Mouse (Mus musculus): ENCODE results near the gene Sidt1.

Gene Sidt1

GRCm38 (mm10) chr16:44332861-44333284, at the start of gene Sidt1:
Sidt1 (minus strand) TSS chr16:44333196.
- Histone ChIP-seq H3K4me3 (replicated peaks; ENCODE audit: low read length) (peak within 1 kb of the TSS; percentile 81), H3K36me3 (ENCODE audit: insufficient read depth, low read length) (no peaks in the 10 kb centered on the region), H3K9me3 (ENCODE audit: low read length) (no peaks in the 10 kb centered on the region), H3K27me3 (ENCODE audit: insufficient read depth, low read length) (peaks cover 52% of the 10 kb centered on the region), H3K4me1 (replicated peaks; ENCODE audit: low read depth, low read length) (peaks cover 24% of the 10 kb centered on the region)
- TF ChIP-seq CTCF (conservative IDR thresholded peaks at IDR 0.05; ENCODE audit: low read length) = no peak
- TF ChIP-seq NANOG (IDR thresholded peaks at IDR 0.05; ENCODE audit: borderline replicate concordance, low read length) = no peak
- TF ChIP-seq POU5F1 (IDR thresholded peaks at IDR 0.05; ENCODE audit: borderline replicate concordance, low read length) = no peak

GRCm38 (mm10) chr16:44381578-44381977, 48.6 kb upstream of the Sidt1 start:
- no peak for TF ChIP-seq POU5F1 (IDR thresholded peaks at IDR 0.05; ENCODE audit: borderline replicate concordance, low read length)

GRCm38 (mm10) chr16:44380006-44380405, 47.0 kb upstream of the Sidt1 start:
- TF ChIP-seq NANOG (IDR thresholded peaks at IDR 0.05; ENCODE audit: borderline replicate concordance, low read length) (no peak), CTCF (conservative IDR thresholded peaks at IDR 0.05; ENCODE audit: low read length) (no peak), POU5F1 (IDR thresholded peaks at IDR 0.05; ENCODE audit: borderline replicate concordance, low read length) (no peak)
- Histone ChIP-seq H3K9me3 (ENCODE audit: low read length) (no peaks in the 10 kb centered on the region), H3K36me3 (ENCODE audit: insufficient read depth, low read length) (peaks cover 53% of the 10 kb centered on the region), H3K27me3 (ENCODE audit: insufficient read depth, low read length) (no peaks in the 10 kb centered on the region), H3K4me3 (replicated peaks; ENCODE audit: low read length) (no peak overlapping the region), H3K4me1 (replicated peaks; ENCODE audit: low read depth, low read length) (peaks cover 47% of the 10 kb centered on the region)

More at GRCm38 (mm10) chr16:44381578-44381977, 48.6 kb upstream of the Sidt1 start:
- H3K36me3 ChIP-seq (ENCODE audit: insufficient read depth, low read length) = peaks cover 50% of the 10 kb centered on the region
- no peaks in the 10 kb centered on the region for H3K27me3 ChIP-seq (ENCODE audit: insufficient read depth, low read length)
- H3K4me3 ChIP-seq (replicated peaks; ENCODE audit: low read length) = no peak overlapping the region
- H3K4me1 ChIP-seq (replicated peaks; ENCODE audit: low read depth, low read length) = peaks cover 49% of the 10 kb centered on the region
- no peaks in the 10 kb centered on the region for H3K9me3 ChIP-seq (ENCODE audit: low read length)

- no peak overlapping the region for H3K4me3 ChIP-seq (replicated peaks; ENCODE audit: low read length)
- TF ChIP-seq NANOG (IDR thresholded peaks at IDR 0.05; ENCODE audit: borderline replicate concordance, low read length) (no peak), CTCF (conservative IDR thresholded peaks at IDR 0.05; ENCODE audit: low read length) (no peak), POU5F1 (IDR thresholded peaks at IDR 0.05; ENCODE audit: borderline replicate concordance, low read length) (no peak)
- H3K27me3 ChIP-seq (ENCODE audit: insufficient read depth, low read length) = no peaks in the 10 kb centered on the region
- H3K4me1 ChIP-seq (replicated peaks; ENCODE audit: low read depth, low read length) = peaks cover 6% of the 10 kb centered on the region
- H3K36me3 ChIP-seq (ENCODE audit: insufficient read depth, low read length) = peaks cover 82% of the 10 kb centered on the region
- H3K9me3 ChIP-seq (ENCODE audit: low read length) = no peaks in the 10 kb centered on the region
Measured at GRCm38 (mm10) chr16:44375459-44375858, 42.5 kb upstream of the Sidt1 start.

- H3K9me3 ChIP-seq (ENCODE audit: low read length) = no peaks in the 10 kb centered on the region
- peaks cover 11% of the 10 kb centered on the region; the same call in 1 of the 2 replicates for H3K4me1 ChIP-seq (replicated peaks; ENCODE audit: low read depth, low read length)
- H3K4me3 ChIP-seq (replicated peaks; ENCODE audit: low read length) = no peak overlapping the region
- no peak for TF ChIP-seq POU5F1 (IDR thresholded peaks at IDR 0.05; ENCODE audit: borderline replicate concordance, low read length)
- no peak for TF ChIP-seq CTCF (conservative IDR thresholded peaks at IDR 0.05; ENCODE audit: low read length)
- no peak for TF ChIP-seq NANOG (IDR thresholded peaks at IDR 0.05; ENCODE audit: borderline replicate concordance, low read length)
- H3K27me3 ChIP-seq (ENCODE audit: insufficient read depth, low read length) = no peaks in the 10 kb centered on the region
- peaks cover 67% of the 10 kb centered on the region for H3K36me3 ChIP-seq (ENCODE audit: insufficient read depth, low read length)
Measured at GRCm38 (mm10) chr16:44365522-44365921, 32.5 kb upstream of the Sidt1 start.

GRCm38 (mm10) chr16:44361921-44362890, 29.2 kb upstream of the Sidt1 start:
- Histone ChIP-seq H3K4me1 (replicated peaks; ENCODE audit: low read depth, low read length) (peaks cover 27% of the 10 kb centered on the region), H3K9me3 (ENCODE audit: low read length) (no peaks in the 10 kb centered on the region), H3K4me3 (replicated peaks; ENCODE audit: low read length) (no peak overlapping the region), H3K36me3 (ENCODE audit: insufficient read depth, low read length) (peaks cover 58% of the 10 kb centered on the region), H3K27me3 (ENCODE audit: insufficient read depth, low read length) (no peaks in the 10 kb centered on the region)
- TF ChIP-seq CTCF (conservative IDR thresholded peaks at IDR 0.05; ENCODE audit: low read length) (peak; percentile 64), NANOG (IDR thresholded peaks at IDR 0.05; ENCODE audit: borderline replicate concordance, low read length) (no peak), POU5F1 (IDR thresholded peaks at IDR 0.05; ENCODE audit: borderline replicate concordance, low read length) (no peak)

GRCm38 (mm10) chr16:44357571-44358268, 24.7 kb upstream of the Sidt1 start:
- TF ChIP-seq CTCF (conservative IDR thresholded peaks at IDR 0.05; ENCODE audit: low read length) = no peak
- TF ChIP-seq NANOG (IDR thresholded peaks at IDR 0.05; ENCODE audit: borderline replicate concordance, low read length) = no peak
- TF ChIP-seq POU5F1 (IDR thresholded peaks at IDR 0.05; ENCODE audit: borderline replicate concordance, low read length) = no peak
- peaks cover 42% of the 10 kb centered on the region for H3K36me3 ChIP-seq (ENCODE audit: insufficient read depth, low read length)
- no peaks in the 10 kb centered on the region for H3K9me3 ChIP-seq (ENCODE audit: low read length)
- no peak overlapping the region for H3K4me3 ChIP-seq (replicated peaks; ENCODE audit: low read length)
- no peaks in the 10 kb centered on the region for H3K27me3 ChIP-seq (ENCODE audit: insufficient read depth, low read length)
- peaks cover 39% of the 10 kb centered on the region for H3K4me1 ChIP-seq (replicated peaks; ENCODE audit: low read depth, low read length)

GRCm38 (mm10) chr16:44356291-44356690, 23.3 kb upstream of the Sidt1 start:
- TF ChIP-seq CTCF (conservative IDR thresholded peaks at IDR 0.05; ENCODE audit: low read length) = no peak
- TF ChIP-seq NANOG (IDR thresholded peaks at IDR 0.05; ENCODE audit: borderline replicate concordance, low read length) = no peak
- no peak for TF ChIP-seq POU5F1 (IDR thresholded peaks at IDR 0.05; ENCODE audit: borderline replicate concordance, low read length)
- Histone ChIP-seq H3K27me3 (ENCODE audit: insufficient read depth, low read length) (no peaks in the 10 kb centered on the region), H3K4me1 (replicated peaks; ENCODE audit: low read depth, low read length) (peaks cover 40% of the 10 kb centered on the region), H3K36me3 (ENCODE audit: insufficient read depth, low read length) (peaks cover 31% of the 10 kb centered on the region), H3K4me3 (replicated peaks; ENCODE audit: low read length) (no peak overlapping the region), H3K9me3 (ENCODE audit: low read length) (no peaks in the 10 kb centered on the region)

Measured in E14TG2a.4 (cell line).